Mouse (Mus musculus) cortical plate, adult 2 months (tissue): ENCODE data around the gene Tmem45b.

ENCODE experiments used
- CTCF ChIP-seq: fragments of 200-500 bp; IDR thresholded peaks from 2 replicates; pipeline ENCODE4 v1.5.1; 2011; ENCODE audit warnings: mild to moderate bottlenecking, control low read depth, low read length; ENCODE audit not compliant: insufficient read depth; ENCODE audit errors: extremely low read depth
- POLR2A ChIP-seq: fragments of 200-500 bp; IDR thresholded peaks from 2 replicates; pipeline ENCODE4 v1.6.1; 2011; ENCODE audit warnings: mild to moderate bottlenecking, low read length, control low read depth; ENCODE audit not compliant: insufficient read depth; ENCODE audit errors: extremely low read depth

DNA sequence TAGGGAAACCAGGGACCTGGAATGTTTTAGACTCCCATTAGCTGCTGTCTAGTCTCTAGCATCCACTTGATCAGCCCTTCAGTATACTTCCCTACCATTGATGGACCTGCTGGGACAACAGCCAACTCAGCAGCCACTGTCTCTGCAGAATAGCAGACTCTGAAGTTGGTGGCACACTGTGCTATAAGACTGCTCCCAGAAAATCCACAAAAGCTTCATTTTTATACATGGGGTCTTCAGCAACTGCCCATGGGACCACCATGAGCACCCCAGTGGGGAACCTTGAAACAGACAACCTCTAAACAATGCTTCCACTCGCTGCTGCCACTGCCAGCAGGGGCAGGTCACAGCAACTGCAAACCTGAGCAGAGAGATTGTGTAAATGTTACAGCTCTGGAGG, 9.9 kb downstream of the Tmem45b start:
- no peak for TF ChIP-seq CTCF
- no peak for TF ChIP-seq POLR2A
